Mouse (Mus musculus): ENCODE results near the gene Ndel1.

GRCm38 (mm10) chr11:68896247-68896646 lies 24.6 kb upstream of the Ndel1 start:
- TF ChIP-seq CTCF (IDR thresholded peaks at IDR 0.05; ENCODE audit: low read depth) (no peak), EP300 (IDR thresholded peaks at IDR 0.05; ENCODE audit: low read depth) (peak; percentile 47; the same call in 1 of the 2 replicates)
